Mouse (Mus musculus) left cerebral cortex, adult 8-10 months (tissue): ENCODE data around the gene Trappc12. TPM values are rescaled to one million over a fixed set of nuclear protein-coding genes. Genes with fewer than 3 reads are reported as not detected.
"Not testable (repeated sequence)": the region's sequence is repeated elsewhere in the genome, so short reads cannot be mapped to it uniquely, and the experiment has no call there.

Experiments used
- DNase-seq, 2 experiments: peaks; one replicate each; pipeline ENCODE4 v3.0.0; 2022; ENCODE audit warnings: low spot score in 2 of 2
- total RNA-seq, 4 experiments: library from RNA; stranded (reverse); gene quantifications; 2 replicates each; pipeline ENCODE4 v1.2.4; 2022

The Trappc12 gene
- total RNA-seq, 4 experiments from 2014 or later, result 67.0 to 72.8 (median 70.2) TPM

- DNase-seq, result not testable (repeated sequence)
These were observed 16.6 kb downstream of the Trappc12 start for GRCm38 (mm10) chr12:28733520-28734245.

DNA sequence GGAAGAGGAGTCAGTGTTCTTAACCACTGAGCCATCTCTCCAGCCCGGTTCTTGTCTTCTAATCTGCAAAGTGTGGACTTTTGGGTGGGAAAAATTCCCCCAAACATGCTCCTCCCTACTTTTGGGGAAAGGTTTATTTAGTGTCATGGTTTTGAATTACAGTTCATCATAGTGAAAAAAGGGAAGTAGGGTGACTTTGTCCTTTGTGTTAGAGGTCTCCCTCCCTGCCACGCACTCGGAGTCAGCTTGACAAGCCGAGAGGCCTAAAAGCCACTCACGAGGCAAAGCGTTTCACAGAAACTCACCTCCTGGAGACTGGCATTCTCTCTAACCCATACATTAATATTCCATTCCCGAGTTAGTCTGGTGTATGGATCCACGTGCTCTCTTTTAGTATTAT is 17.6 kb downstream of the Trappc12 start:
- no peak for DNase-seq

DNA sequence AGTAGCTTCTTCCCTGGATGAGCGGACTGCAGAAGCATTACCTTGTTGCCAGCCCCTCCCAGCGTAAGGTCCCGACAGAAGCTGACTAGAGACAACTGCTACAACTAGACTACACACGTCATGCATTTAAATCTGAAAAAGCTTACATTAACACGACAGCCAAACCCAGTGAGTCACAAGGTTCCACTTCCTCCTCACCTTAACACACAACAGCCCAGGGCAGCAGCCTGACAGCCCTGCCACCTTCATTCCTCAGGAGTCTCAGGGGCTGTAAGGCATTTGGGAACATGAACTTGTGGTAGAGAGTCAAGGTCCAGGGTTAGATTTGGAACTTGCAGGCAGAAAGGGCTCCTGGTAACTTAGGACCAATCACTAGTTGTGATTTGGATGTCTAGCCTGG is 23.2 kb downstream of the Trappc12 start:
- no peak for DNase-seq

DNA sequence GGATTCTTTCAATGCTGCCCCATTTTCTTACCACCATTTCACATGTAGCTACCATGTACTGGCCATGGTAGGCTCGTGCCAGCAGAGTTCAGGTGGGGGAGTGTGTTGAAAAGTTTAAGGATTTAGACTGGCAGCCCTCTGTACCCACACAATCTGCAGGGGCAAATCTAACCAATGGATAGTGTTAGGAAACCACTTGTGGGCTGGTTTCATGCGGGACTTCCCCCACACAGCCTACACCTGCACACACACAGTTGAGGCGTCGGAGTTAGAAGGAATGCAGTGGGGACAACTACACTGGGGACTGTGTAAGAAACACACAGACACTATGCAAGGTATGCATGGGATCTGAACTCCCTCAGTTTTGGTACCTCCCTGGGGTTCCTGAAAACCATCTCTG is 24.1 kb downstream of the Trappc12 start:
- no peak for DNase-seq

DNA sequence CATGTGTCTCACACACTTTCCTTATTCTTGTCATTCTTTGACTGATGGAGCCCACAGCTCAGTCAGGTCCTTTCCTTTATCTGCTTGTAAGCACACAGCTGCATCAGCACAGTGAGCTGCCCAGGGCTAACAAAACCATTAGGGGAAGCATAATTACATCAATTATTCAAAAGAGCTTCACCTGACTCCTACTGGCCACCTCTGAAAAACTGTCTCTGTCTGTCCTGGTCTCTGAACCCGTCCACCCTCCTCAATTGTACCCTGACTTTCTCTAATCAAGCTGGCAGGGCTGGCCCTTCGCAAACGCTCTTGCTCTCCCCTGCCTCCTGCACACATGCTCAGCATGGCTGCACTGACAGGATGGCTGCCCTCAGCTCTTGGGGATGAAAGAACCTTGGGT is 25.9 kb downstream of the Trappc12 start:
- DNase-seq, result no peak

- DNase-seq, result no peak
These were observed 32.2 kb downstream of the Trappc12 start for GRCm38 (mm10) chr12:28718106-28718505.

- no peak for DNase-seq
These were observed 33.2 kb downstream of the Trappc12 start for GRCm38 (mm10) chr12:28717066-28717465.

- no peak for DNase-seq
These were observed 35.2 kb downstream of the Trappc12 start for GRCm38 (mm10) chr12:28714822-28715632.

- peak; percentile 56 to 93 for DNase-seq
These were observed 39.6 kb downstream of the Trappc12 start for GRCm38 (mm10) chr12:28710566-28711185.

GRCm38 (mm10) chr12:28708154-28708553 is 42.1 kb downstream of the Trappc12 start:
- DNase-seq, result no peak

DNA sequence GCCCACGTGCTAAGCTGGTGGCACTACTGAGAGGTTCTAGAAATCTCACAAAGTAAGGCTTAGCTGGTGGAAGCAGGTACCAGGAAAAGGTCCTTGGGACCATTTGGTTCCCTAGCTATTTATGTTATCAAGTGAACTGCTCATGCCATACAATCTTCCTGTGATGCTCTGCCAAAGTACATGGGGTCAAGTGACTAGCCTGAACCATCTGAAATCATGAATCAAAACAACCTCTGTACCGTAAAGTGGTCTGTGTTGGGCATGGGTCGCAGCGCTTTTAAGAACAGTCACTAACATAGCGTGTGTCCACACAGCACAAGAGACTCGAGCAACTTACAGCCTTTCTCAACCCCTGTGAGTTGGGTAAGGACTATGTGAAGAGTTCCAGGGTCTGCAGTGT is 45.1 kb downstream of the Trappc12 start:
- DNase-seq, result no peak

DNA sequence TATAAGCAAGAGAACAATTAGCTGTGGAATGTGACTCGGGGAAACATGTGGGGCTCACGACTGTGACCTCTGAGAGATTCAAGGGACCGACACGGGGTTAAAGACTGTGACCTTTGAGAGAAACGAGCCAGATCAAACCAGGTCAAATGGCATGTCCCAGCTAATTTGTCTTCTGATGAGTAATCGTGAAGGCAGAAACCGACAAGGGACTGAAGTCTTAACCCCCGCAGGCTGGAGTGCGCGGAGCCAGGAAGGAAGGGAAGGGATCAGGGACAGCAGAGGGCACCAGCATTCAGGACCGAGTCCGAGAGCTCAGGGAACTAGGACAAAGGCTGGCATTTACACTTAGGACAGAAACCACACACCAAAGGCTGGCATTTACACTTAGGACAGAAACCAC is 45.9 kb downstream of the Trappc12 start:
- DNase-seq, result no peak

DNA sequence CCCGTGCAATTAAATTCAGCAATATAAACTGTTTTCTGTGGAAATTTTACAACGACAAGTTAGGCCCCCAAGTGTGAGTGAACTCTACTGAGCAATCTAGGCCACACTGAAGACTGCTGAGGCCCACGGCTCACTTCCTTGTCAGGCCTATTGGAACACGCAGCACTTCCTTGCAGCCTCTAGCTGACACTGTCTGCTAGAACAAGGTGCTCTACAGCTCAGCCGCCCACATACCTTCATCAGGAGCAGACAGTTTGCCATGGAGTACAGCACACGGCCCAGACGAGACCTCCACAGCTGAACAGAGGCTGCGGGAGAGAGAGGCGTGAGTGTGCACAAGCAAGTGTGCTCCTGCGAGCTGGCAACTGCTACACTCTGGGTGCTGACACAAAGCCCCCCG is 49.0 kb downstream of the Trappc12 start:
- peak in 1 of 2 experiments; percentile 76 for DNase-seq

DNA sequence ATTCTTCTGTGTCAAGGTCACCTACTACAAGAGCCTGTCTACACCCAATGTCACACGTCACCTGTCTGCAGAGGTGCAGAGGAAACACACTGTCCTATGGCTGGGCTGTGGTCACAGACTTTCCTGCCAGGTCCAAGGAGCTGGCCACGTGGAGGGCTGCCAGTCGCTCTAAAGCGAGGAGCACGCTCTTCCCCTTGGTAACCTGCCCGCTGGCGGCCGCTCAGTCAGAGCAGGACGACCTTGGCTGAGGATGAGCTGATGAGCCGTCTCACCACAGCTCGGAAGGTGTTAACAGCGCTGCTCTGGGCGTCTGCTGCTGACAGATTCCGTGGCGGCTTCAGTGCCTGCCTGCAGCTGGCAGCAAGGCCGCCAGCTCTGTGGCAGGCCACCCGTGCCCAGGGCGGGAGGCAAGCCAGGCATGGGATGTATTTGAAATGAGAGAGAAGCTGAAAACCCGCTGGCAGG is 49.7 kb downstream of the Trappc12 start:
- DNase-seq, result peak; percentile 43 to 72

DNA sequence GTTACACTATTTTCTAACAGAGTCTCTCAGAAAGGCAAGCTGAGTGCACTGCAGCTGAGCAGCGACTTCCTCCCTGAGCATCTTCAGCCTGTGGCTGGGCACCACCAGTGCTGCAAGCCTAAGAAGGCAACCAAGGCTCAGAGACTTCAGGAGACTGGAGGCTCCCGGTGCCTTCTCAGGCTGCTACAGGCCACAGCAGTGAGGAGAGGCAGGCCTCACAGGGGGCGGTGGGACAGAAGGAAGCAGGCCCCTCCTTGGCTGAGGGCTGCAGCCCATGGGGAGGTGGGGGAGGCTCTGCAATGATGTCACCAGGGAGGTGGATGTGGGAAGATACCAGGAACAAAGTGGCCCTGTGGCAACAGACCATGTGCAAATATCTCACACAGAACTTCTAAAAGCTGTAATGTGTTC is 50.2 kb downstream of the Trappc12 start:
- DNase-seq, result peak in 1 of 2 experiments; percentile 40

GRCm38 (mm10) chr12:28699656-28700055 is 50.6 kb downstream of the Trappc12 start:
- peak; percentile 68 to 71 for DNase-seq

DNA sequence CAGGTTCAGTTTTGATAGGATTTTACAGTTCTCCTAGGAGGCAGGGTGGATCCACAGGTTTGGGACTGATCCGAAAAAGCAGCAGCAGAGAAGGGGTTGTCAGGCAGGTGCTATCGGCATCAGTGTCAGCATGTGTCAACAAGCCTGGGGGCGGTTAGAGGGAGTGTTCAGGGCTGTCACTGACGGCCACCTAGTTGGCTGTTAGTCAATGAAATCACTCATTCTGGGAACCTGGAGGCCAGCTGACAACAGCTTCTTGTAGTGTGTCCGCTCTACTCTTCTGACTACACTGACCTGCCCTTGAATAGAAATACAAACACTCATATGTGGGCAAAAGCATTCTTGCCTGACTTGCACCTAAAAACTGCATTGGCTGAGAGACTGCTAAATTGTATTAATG is 51.2 kb downstream of the Trappc12 start:
- DNase-seq, result no peak

- peak in 1 of 2 experiments; percentile 62 for DNase-seq
These were observed 52.3 kb downstream of the Trappc12 start for GRCm38 (mm10) chr12:28697821-28698595.

GRCm38 (mm10) chr12:28694776-28695175 is 55.5 kb downstream of the Trappc12 start:
- no peak for DNase-seq

DNA sequence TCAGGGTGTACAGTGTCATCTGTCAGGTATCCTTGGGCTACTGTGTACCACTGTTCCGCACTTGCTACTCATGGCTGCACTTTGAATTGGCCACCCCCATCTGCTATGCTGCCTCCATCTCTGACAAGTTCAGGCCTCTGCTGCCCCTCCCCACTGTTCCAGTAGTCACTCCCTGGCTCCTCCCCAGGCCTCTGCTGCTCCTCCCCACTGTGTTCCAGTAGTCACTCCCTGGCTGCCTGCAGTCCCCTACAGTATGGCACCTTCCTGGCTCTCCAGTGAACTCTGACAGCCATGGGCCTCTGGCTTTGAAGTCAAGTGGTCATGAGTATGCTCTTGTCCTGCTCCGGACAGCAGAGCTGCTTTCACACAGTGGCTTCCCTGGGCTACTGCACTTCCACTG is 56.0 kb downstream of the Trappc12 start:
- DNase-seq, result no peak

DNA sequence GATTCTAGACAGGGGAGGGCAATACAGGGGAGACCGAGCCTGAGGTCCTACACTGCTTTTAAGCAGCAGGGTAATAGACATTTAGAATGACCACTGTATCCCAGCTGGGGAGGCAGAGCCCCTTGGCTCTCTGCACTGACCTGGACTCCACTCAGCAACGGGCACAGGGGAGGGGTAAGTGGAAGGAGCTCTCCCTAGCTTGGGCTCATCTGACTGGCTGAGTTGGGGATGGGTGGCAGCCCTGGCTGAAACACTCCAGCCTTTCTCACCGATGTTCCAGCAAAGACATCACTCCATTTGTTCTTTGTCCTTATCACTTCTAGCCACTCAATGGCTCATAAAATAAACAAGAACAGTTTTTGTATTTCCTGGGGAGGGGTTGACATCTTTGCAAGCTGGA is 56.5 kb downstream of the Trappc12 start:
- no peak for DNase-seq
